Mouse (Mus musculus) hindbrain, embryonic 12.5 days (tissue): ENCODE data around the gene Ticrr. TPM values are rescaled to one million over a fixed set of nuclear protein-coding genes. Genes with fewer than 3 reads are reported as not detected.

Experiments
- ATAC-seq: fragments of 200-750 bp; cut with Nextera tagmentation; 2 replicates; pipeline ENCODE4 v1.8.0; 2017; ENCODE audit warnings: moderate TSS enrichment; ENCODE audit not compliant: low FRiP score
- H3K27ac ChIP-seq: fragments of 300-500 bp; sonication (generic); 2 replicates; pipeline ENCODE4 v1.5.1; 2016; ENCODE audit warnings: mild to moderate bottlenecking
- H3K27me3 ChIP-seq: fragments of 300-500 bp; sonication (generic); 2 replicates; pipeline ENCODE4 v1.6.1; 2016; ENCODE audit warnings: mild to moderate bottlenecking
- H3K36me3 ChIP-seq: fragments of 300-500 bp; sonication (generic); 2 replicates; pipeline ENCODE4 v1.6.1; 2016; ENCODE audit warnings: mild to moderate bottlenecking
- H3K4me1 ChIP-seq: fragments of 300-500 bp; sonication (generic); 2 replicates; pipeline ENCODE4 v1.6.1; 2016
- H3K4me2 ChIP-seq: fragments of 300-500 bp; sonication (generic); replicated peaks from 2 replicates; pipeline ENCODE4 v1.6.1; 2016; ENCODE audit warnings: mild to moderate bottlenecking
- H3K4me3 ChIP-seq: fragments of 300-500 bp; sonication (generic); 2 replicates; pipeline ENCODE4 v1.5.1; 2016; ENCODE audit warnings: mild to moderate bottlenecking
- H3K9ac ChIP-seq: fragments of 300-500 bp; sonication (generic); 2 replicates; pipeline ENCODE4 v1.6.1; 2016; ENCODE audit warnings: mild to moderate bottlenecking, moderate library complexity
- H3K9me3 ChIP-seq: fragments of 300-500 bp; sonication (generic); replicated peaks from 2 replicates; pipeline ENCODE4 v1.6.1; 2016; ENCODE audit warnings: mild to moderate bottlenecking
- WGBS: fragments of 180-500 bp; shearing (Covaris S2); methylation state at CpG from one replicate; pipeline ENCODE4 v1.1.7; 2016; 5-methylcytosine and 5-hydroxymethylcytosine counted together
- polyA plus RNA-seq: library from polyadenylated mRNA; unstranded; fragments of >200 nt; fragmentation: Nextera tagmentation; extraction: Ambion mirVana; gene quantifications from 2 replicates; pipeline ENCODE4 v1.2.1, GENCODE M21; 2016

Gene Ticrr
- polyA plus RNA-seq, result 8.9 and 9.2 TPM in 2 replicates

GRCm38 (mm10) chr7:79659578-79660290, at the start of gene Ticrr:
Gene Ticrr, plus strand, starts transcription at chr7:79660196.
- no peak within 1 kb of the TSS for H3K27ac ChIP-seq
- no peaks in the 10 kb centered on the region for H3K9me3 ChIP-seq
- under 1% methylated on average over 39 of the region's 39 CpGs for WGBS

GRCm38 (mm10) chr7:79611901-79612300, 48.1 kb upstream of the Ticrr start:
- peaks cover 55% of the 10 kb centered on the region for H3K27me3 ChIP-seq
- no peak for ATAC-seq
- H3K4me1 ChIP-seq, result peaks cover 11% of the 10 kb centered on the region
- no peak overlapping the region for H3K27ac ChIP-seq
- H3K9me3 ChIP-seq, result no peaks in the 10 kb centered on the region
- no peak overlapping the region for H3K9ac ChIP-seq
- H3K4me3 ChIP-seq, result no peak overlapping the region
- WGBS, result 74% methylated on average over 9 of the region's 9 CpGs
- no peak overlapping the region for H3K4me2 ChIP-seq
- no peaks in the 10 kb centered on the region for H3K36me3 ChIP-seq

More at GRCm38 (mm10) chr7:79659578-79660290, at the start of gene Ticrr:
- Histone ChIP-seq H3K4me1 (peaks cover 29% of the 10 kb centered on the region), H3K36me3 (no peaks in the 10 kb centered on the region), H3K27me3 (no peaks in the 10 kb centered on the region), H3K4me3 (peak within 1 kb of the TSS; percentile 70), H3K9ac (peak within 1 kb of the TSS; percentile 69), H3K4me2 (peak within 1 kb of the TSS; percentile 97)
- ATAC-seq, result peak; percentile 99

GRCm38 (mm10) chr7:79612783-79613182, 47.2 kb upstream of the Ticrr start:
- Histone ChIP-seq H3K4me3 (no peak overlapping the region), H3K4me2 (no peak overlapping the region), H3K27ac (no peak overlapping the region), H3K9ac (no peak overlapping the region), H3K9me3 (no peaks in the 10 kb centered on the region), H3K36me3 (no peaks in the 10 kb centered on the region), H3K4me1 (peaks cover 6% of the 10 kb centered on the region; the same call in 1 of the 2 replicates), H3K27me3 (peaks cover 63% of the 10 kb centered on the region)
- 13% methylated on average over 6 of the region's 6 CpGs for WGBS
- ATAC-seq, result no peak

- H3K27me3 ChIP-seq, result peaks cover 63% of the 10 kb centered on the region
- no peak overlapping the region for H3K4me2 ChIP-seq
- H3K36me3 ChIP-seq, result no peaks in the 10 kb centered on the region
- ATAC-seq, result no peak
- WGBS, result 63% methylated on average over 11 of the region's 11 CpGs
- no peak overlapping the region for H3K9ac ChIP-seq
- peaks cover 6% of the 10 kb centered on the region; the same call in 1 of the 2 replicates for H3K4me1 ChIP-seq
- no peaks in the 10 kb centered on the region for H3K9me3 ChIP-seq
- no peak overlapping the region for H3K4me3 ChIP-seq
- no peak overlapping the region for H3K27ac ChIP-seq
These were observed 46.7 kb upstream of the Ticrr start for GRCm38 (mm10) chr7:79613314-79613713.

GRCm38 (mm10) chr7:79615008-79615407, 45.0 kb upstream of the Ticrr start:
- no peak overlapping the region for H3K4me3 ChIP-seq
- no peaks in the 10 kb centered on the region for H3K9me3 ChIP-seq
- peaks cover 6% of the 10 kb centered on the region; the same call in 1 of the 2 replicates for H3K4me1 ChIP-seq
- 76% methylated on average over 4 of the region's 4 CpGs for WGBS
- H3K4me2 ChIP-seq, result no peak overlapping the region
- no peak for ATAC-seq
- H3K27me3 ChIP-seq, result peaks cover 74% of the 10 kb centered on the region
- H3K9ac ChIP-seq, result no peak overlapping the region
- no peaks in the 10 kb centered on the region for H3K36me3 ChIP-seq
- no peak overlapping the region for H3K27ac ChIP-seq

- ATAC-seq, result no peak
- 47% methylated on average over 1 of the region's 1 CpGs for WGBS
- no peak overlapping the region for H3K27ac ChIP-seq
- H3K27me3 ChIP-seq, result peaks cover 74% of the 10 kb centered on the region
- H3K4me2 ChIP-seq, result no peak overlapping the region
- H3K9ac ChIP-seq, result no peak overlapping the region
- no peak overlapping the region for H3K4me3 ChIP-seq
- H3K4me1 ChIP-seq, result peaks cover 6% of the 10 kb centered on the region; the same call in 1 of the 2 replicates
- H3K36me3 ChIP-seq, result no peaks in the 10 kb centered on the region
- H3K9me3 ChIP-seq, result no peaks in the 10 kb centered on the region
These were observed 44.1 kb upstream of the Ticrr start for GRCm38 (mm10) chr7:79615941-79616340.

- Histone ChIP-seq H3K9ac (no peak within 1 kb of the TSS), H3K27me3 (peaks cover 61% of the 10 kb centered on the region), H3K9me3 (no peaks in the 10 kb centered on the region), H3K4me3 (peak within 1 kb of the TSS; percentile 22), H3K36me3 (no peaks in the 10 kb centered on the region), H3K4me1 (0 out of 2 replicates have a peak, but pooled peaks cover 3% of the 10 kb centered on the region), H3K4me2 (peak within 1 kb of the TSS; percentile 48), H3K27ac (no peak within 1 kb of the TSS)
- ATAC-seq, result no peak
- WGBS, result 9% methylated on average over 33 of the region's 33 CpGs
These were observed 42.6 kb upstream of the Ticrr start, which contains the start of gene Rhcg for GRCm38 (mm10) chr7:79617418-79617817. Gene Rhcg, minus strand, starts transcription at chr7:79617657.

GRCm38 (mm10) chr7:79619493-79619892, 40.5 kb upstream of the Ticrr start:
- WGBS, result 70% methylated on average over 4 of the region's 4 CpGs
- no peaks in the 10 kb centered on the region for H3K9me3 ChIP-seq
- no peak for ATAC-seq
- H3K27me3 ChIP-seq, result peaks cover 49% of the 10 kb centered on the region
- H3K27ac ChIP-seq, result no peak overlapping the region
- no peaks in the 10 kb centered on the region for H3K36me3 ChIP-seq
- H3K9ac ChIP-seq, result no peak overlapping the region
- H3K4me3 ChIP-seq, result no peak overlapping the region
- 0 out of 2 replicates have a peak, but pooled peaks cover 3% of the 10 kb centered on the region for H3K4me1 ChIP-seq
- H3K4me2 ChIP-seq, result no peak overlapping the region

GRCm38 (mm10) chr7:79623086-79623485, 36.9 kb upstream of the Ticrr start:
- Histone ChIP-seq H3K27ac (no peak overlapping the region), H3K9ac (no peak overlapping the region), H3K4me3 (no peak overlapping the region), H3K9me3 (no peaks in the 10 kb centered on the region), H3K4me2 (no peak overlapping the region), H3K4me1 (no peaks in the 10 kb centered on the region), H3K36me3 (no peaks in the 10 kb centered on the region), H3K27me3 (peaks cover 15% of the 10 kb centered on the region)
- no peak for ATAC-seq
- 67% methylated on average over 8 of the region's 8 CpGs for WGBS

GRCm38 (mm10) chr7:79626170-79626569, 33.8 kb upstream of the Ticrr start:
- 86% methylated on average over 5 of the region's 5 CpGs for WGBS

GRCm38 (mm10) chr7:79628271-79628913, 31.6 kb upstream of the Ticrr start:
- 68% methylated on average over 4 of the region's 4 CpGs for WGBS
- no peaks in the 10 kb centered on the region for H3K4me1 ChIP-seq

More at GRCm38 (mm10) chr7:79626170-79626569, 33.8 kb upstream of the Ticrr start:
- no peak for ATAC-seq
- Histone ChIP-seq H3K9me3 (no peaks in the 10 kb centered on the region), H3K9ac (no peak overlapping the region), H3K4me1 (no peaks in the 10 kb centered on the region), H3K27ac (no peak overlapping the region), H3K4me3 (no peak overlapping the region), H3K36me3 (no peaks in the 10 kb centered on the region), H3K27me3 (no peaks in the 10 kb centered on the region), H3K4me2 (no peak overlapping the region)

GRCm38 (mm10) chr7:79631773-79632348, 28.1 kb upstream of the Ticrr start:
- no peaks in the 10 kb centered on the region for H3K27me3 ChIP-seq
- H3K9ac ChIP-seq, result no peak overlapping the region
- H3K9me3 ChIP-seq, result no peaks in the 10 kb centered on the region
- no peak overlapping the region for H3K27ac ChIP-seq
- no peaks in the 10 kb centered on the region for H3K4me1 ChIP-seq
- no peak for ATAC-seq
- WGBS, result 32% methylated on average over 13 of the region's 13 CpGs
- H3K4me2 ChIP-seq, result no peak overlapping the region
- no peak overlapping the region for H3K4me3 ChIP-seq
- no peaks in the 10 kb centered on the region for H3K36me3 ChIP-seq

More at GRCm38 (mm10) chr7:79628271-79628913, 31.6 kb upstream of the Ticrr start:
- Histone ChIP-seq H3K4me3 (no peak overlapping the region), H3K27ac (no peak overlapping the region), H3K4me2 (no peak overlapping the region), H3K9me3 (no peaks in the 10 kb centered on the region), H3K36me3 (no peaks in the 10 kb centered on the region), H3K9ac (no peak overlapping the region), H3K27me3 (no peaks in the 10 kb centered on the region)
- no peak for ATAC-seq
